ENCODE assay signal across 9 mouse cellular contexts in genomic region chr4:87229960-87230551, GRCm38 (mm10). TPM values are rescaled to one million over a fixed set of nuclear protein-coding genes. Genes with fewer than 3 reads are reported as not detected.
DNase-seq lines count a peak whose midpoint lies in the region; ATAC-seq and TF ChIP-seq lines count a peak whose summit lies in the region.
"Had no signal": no experiment of that assay in that cellular context is flagged by ENCODE, and none has a peak within 500 bp of the region (broad histone marks: within the 10 kb centered on the region; RNA-seq: fewer than 3 reads in every experiment).

Gene Slc24a2, minus strand, starts transcription at chr4:87230477.

- TF ChIP-seq POLR2A in kidney, adult 2 months (IDR thresholded peaks at IDR 0.05; ENCODE audit: low read depth, low read length), result no peak

- H3K27me3 ChIP-seq in kidney, adult 2 months (replicated peaks; ENCODE audit: control insufficient read depth, insufficient read depth, low read length), result no peaks in the 10 kb centered on the region
- 0 out of 2 replicates have a peak, but pooled peaks cover 6% of the 10 kb centered on the region for H3K27me3 ChIP-seq in hindbrain, embryonic 13.5 days
- peaks cover 38% of the 10 kb centered on the region for H3K27me3 ChIP-seq in limb, embryonic 12.5 days
- no peaks in the 10 kb centered on the region for H3K27me3 ChIP-seq in neural tube, embryonic 15.5 days (replicated peaks)
- H3K27me3 ChIP-seq: CH12.LX had no signal

- no peaks in the 10 kb centered on the region for H3K4me1 ChIP-seq in kidney, adult 2 months (ENCODE audit: control insufficient read depth, insufficient read depth, low read length)
- H3K4me1 ChIP-seq in hindbrain, embryonic 13.5 days (replicated peaks), result peaks cover 9% of the 10 kb centered on the region
- H3K4me1 ChIP-seq in limb, embryonic 12.5 days (replicated peaks), result peaks cover 10% of the 10 kb centered on the region
- H3K4me1 ChIP-seq in neural tube, embryonic 15.5 days, result peaks cover 15% of the 10 kb centered on the region

- ATAC-seq in hindbrain, embryonic 13.5 days (ENCODE audit: low FRiP score), result peak; percentile 92
- ATAC-seq in limb, embryonic 12.5 days (ENCODE audit: insufficient number of reproducible peaks, insufficient read depth, low FRiP score, low TSS enrichment, low read depth), result peak; percentile 95
- ATAC-seq in neural tube, embryonic 15.5 days (ENCODE audit: low FRiP score), result peak; percentile 90

- peak within 1 kb of the TSS; percentile 80 for H3K9ac ChIP-seq in hindbrain, embryonic 13.5 days
- peak within 1 kb of the TSS; percentile 53 for H3K9ac ChIP-seq in limb, embryonic 12.5 days (replicated peaks)
- peak within 1 kb of the TSS; percentile 68 for H3K9ac ChIP-seq in neural tube, embryonic 15.5 days (replicated peaks)

- H3K27ac ChIP-seq in kidney, adult 2 months (ENCODE audit: insufficient read depth, low read depth, low read length), result no peak within 1 kb of the TSS
- H3K27ac ChIP-seq in hindbrain, embryonic 13.5 days, result peak within 1 kb of the TSS; percentile 69
- no peak within 1 kb of the TSS for H3K27ac ChIP-seq in limb, embryonic 12.5 days
- H3K27ac ChIP-seq in neural tube, embryonic 15.5 days (replicated peaks), result peak within 1 kb of the TSS; percentile 69

- no peak for TF ChIP-seq CTCF in kidney, adult 2 months (conservative IDR thresholded peaks at IDR 0.05; ENCODE audit: insufficient read depth, insufficient read length, low read depth, low read length)

- DNase-seq in kidney, adult 2 months, result no peak
- DNase-seq in kidney, adult 9 months, result no peak
- DNase-seq in cerebellum, adult 9-11 months, result peak; percentile 42
- peak in 1 of 2 experiments; percentile 63 for DNase-seq in frontal cortex, adult 2 months (ENCODE audit: extremely low spot score in 1 of 2, low spot score in 1 of 2)
- no peak for DNase-seq in T-cell, adult 2 months (ENCODE audit: low spot score)

- no peaks in the 10 kb centered on the region for H3K9me3 ChIP-seq in hindbrain, embryonic 13.5 days
- H3K9me3 ChIP-seq in limb, embryonic 12.5 days, result no peaks in the 10 kb centered on the region
- H3K9me3 ChIP-seq in neural tube, embryonic 15.5 days (replicated peaks), result no peaks in the 10 kb centered on the region

- WGBS in kidney, adult 2 months, result under 1% methylated on average over 58 of the region's 62 CpGs
- WGBS in hindbrain, embryonic 13.5 days, result under 1% methylated on average over 60 of the region's 62 CpGs
- WGBS in limb, embryonic 12.5 days, result under 1% methylated on average over 53 of the region's 62 CpGs
- WGBS in neural tube, embryonic 15.5 days, result under 1% methylated on average over 47 of the region's 62 CpGs

- H3K36me3 ChIP-seq in kidney, adult 2 months (ENCODE audit: control insufficient read depth, insufficient read depth, low read length), result no peaks in the 10 kb centered on the region
- no peaks in the 10 kb centered on the region for H3K36me3 ChIP-seq in hindbrain, embryonic 13.5 days
- H3K36me3 ChIP-seq in limb, embryonic 12.5 days, result no peaks in the 10 kb centered on the region
- H3K36me3 ChIP-seq in neural tube, embryonic 15.5 days, result no peaks in the 10 kb centered on the region

- peak within 1 kb of the TSS; percentile 14; the same call in 1 of the 2 replicates for H3K4me3 ChIP-seq in kidney, adult 2 months (ENCODE audit: insufficient read depth, low read depth, low read length)
- H3K4me3 ChIP-seq in hindbrain, embryonic 13.5 days, result peak within 1 kb of the TSS; percentile 65
- H3K4me3 ChIP-seq in limb, embryonic 12.5 days (replicated peaks), result peak within 1 kb of the TSS; percentile 58
- H3K4me3 ChIP-seq in neural tube, embryonic 15.5 days (replicated peaks), result peak within 1 kb of the TSS; percentile 68

- peak within 1 kb of the TSS; percentile 91 for H3K4me2 ChIP-seq in hindbrain, embryonic 13.5 days
- H3K4me2 ChIP-seq in limb, embryonic 12.5 days, result peak within 1 kb of the TSS; percentile 97
- H3K4me2 ChIP-seq in neural tube, embryonic 15.5 days, result peak within 1 kb of the TSS; percentile 92

RNA-seq across cellular contexts. Expression of gene Slc24a2, which starts in this region (rescaled TPM):
- polyA plus RNA-seq in kidney, adult 2 months (2012; rRNA removed), result 0.04 and 0.06 TPM in 2 replicates
- polyA plus RNA-seq in frontal cortex, adult 2 months (2012; rRNA removed), result 54.0 and 59.6 TPM in 2 replicates
- 2.7 and 3.0 TPM in 2 replicates for polyA plus RNA-seq in hindbrain, embryonic 13.5 days (2015; fragmentation: Nextera tagmentation; extraction: Ambion mirVana)
- 0.15 and 0.56 TPM in 2 replicates for polyA plus RNA-seq in limb, embryonic 12.5 days (2016; fragmentation: Nextera tagmentation; extraction: Ambion mirVana)
- 5.8 and 6.6 TPM in 2 replicates for polyA plus RNA-seq in neural tube, embryonic 15.5 days (2015; fragmentation: Nextera tagmentation; extraction: Ambion mirVana)

Comparison
In these comparisons a context has a peak if more than half of its experiments do, and no peak if none do; other contexts are left out.
1. Peak in ATAC-seq, H3K4me3 ChIP-seq, H3K9ac ChIP-seq and H3K4me2 ChIP-seq in limb, embryonic 12.5 days; RNA of the gene not detected or under 1 TPM.
2. H3K27ac ChIP-seq: peak in hindbrain, embryonic 13.5 days (single experiment) and neural tube, embryonic 15.5 days (single experiment); none in kidney, adult 2 months (single experiment) and limb, embryonic 12.5 days (single experiment).
3. H3K4me3 ChIP-seq: peak in every context shown above with its lines; median percentile 68 in neural tube, embryonic 15.5 days; 65 in hindbrain, embryonic 13.5 days; 58 in limb, embryonic 12.5 days; 14 in kidney, adult 2 months.
4. Peak in every context shown above with its lines, with median percentiles within 50 percentile points of each other: ATAC-seq, H3K4me2 ChIP-seq and H3K9ac ChIP-seq.